Mouse (Mus musculus) liver, embryonic 14.5 days (tissue): ENCODE data around the gene Dclre1b.
"Not testable (repeated sequence)": the region's sequence is repeated elsewhere in the genome, so short reads cannot be mapped to it uniquely, and the experiment has no call there.

Experiments used
- CTCF ChIP-seq: IDR thresholded peaks from 2 replicates; pipeline ENCODE4 v1.5.1; 2016; ENCODE audit warnings: antibody characterized with exemption, low read depth, control low read depth
- EP300 ChIP-seq: IDR thresholded peaks from 2 replicates; pipeline ENCODE4 v1.6.1; 2016; ENCODE audit warnings: antibody characterized with exemption, low read depth

DNA sequence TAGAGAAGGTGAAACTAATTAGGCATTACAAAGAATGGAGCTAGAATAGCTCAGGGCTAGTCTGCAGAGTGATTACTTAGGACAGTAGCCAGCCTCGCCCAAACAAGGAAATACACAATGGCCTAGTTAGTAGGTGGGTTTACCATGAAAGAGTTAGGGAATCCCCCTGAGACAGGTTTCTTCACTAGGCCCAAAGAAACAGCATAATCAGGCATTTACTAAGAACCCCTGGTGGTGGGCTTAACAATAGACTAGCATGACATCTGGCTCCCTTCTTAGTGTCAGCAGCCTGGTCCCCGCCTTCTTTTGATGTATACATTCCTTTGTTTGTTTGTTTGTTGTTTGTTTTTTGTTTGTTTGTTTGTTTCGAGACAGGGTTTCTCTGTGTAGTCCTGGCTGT lies 31.0 kb upstream of the Dclre1b start:
- not testable (repeated sequence) for TF ChIP-seq EP300, CTCF
